Mouse (Mus musculus) retina, embryonic 14.5 days (tissue): Measurements from ENCODE around the gene Stk19.
A peak's percentile ranks its signal among the peaks of the same experiment; 100 is the strongest.

Experiments used
- DNase-seq: peaks from one replicate; pipeline ENCODE4 v3.0.0-alpha.2; 2015; ENCODE audit warnings: low spot score

Gene Stk19

GRCm38 (mm10) chr17:34836856-34837221 is at the start of gene Stk19, which contains the start of gene Dxo:
Gene Stk19, minus strand, starts transcription at chr17:34836945.
Gene Dxo, plus strand, starts transcription at chr17:34837019.
- DNase-seq, result peak; percentile 99

GRCm38 (mm10) chr17:34885615-34886014 is 48.9 kb upstream of the Stk19 start:
- DNase-seq, result no peak

GRCm38 (mm10) chr17:34884704-34885103 is 48.0 kb upstream of the Stk19 start:
- no peak for DNase-seq

- no peak for DNase-seq
Observed at GRCm38 (mm10) chr17:34883332-34883731, 46.6 kb upstream of the Stk19 start.

GRCm38 (mm10) chr17:34881683-34882310 is 45.1 kb upstream of the Stk19 start, which contains the start of gene Gm20547:
Gene Gm20547, minus strand, starts transcription at chr17:34882042.
- DNase-seq, result no peak

GRCm38 (mm10) chr17:34881166-34881565 is 44.4 kb upstream of the Stk19 start:
- DNase-seq, result no peak

GRCm38 (mm10) chr17:34879336-34879879 is 42.7 kb upstream of the Stk19 start, which contains the start of gene Zbtb12:
Gene Zbtb12, plus strand, starts transcription at chr17:34879483.
- DNase-seq, result no peak

- no peak for DNase-seq
Observed at GRCm38 (mm10) chr17:34874321-34874720, 37.6 kb upstream of the Stk19 start.

- DNase-seq, result no peak
Observed at GRCm38 (mm10) chr17:34865981-34866380, 29.2 kb upstream of the Stk19 start.

- DNase-seq, result no peak
Observed at GRCm38 (mm10) chr17:34862416-34863081, 25.8 kb upstream of the Stk19 start, which contains the start of gene Cfb. Gene Cfb, minus strand, starts transcription at chr17:34862518.

GRCm38 (mm10) chr17:34861704-34862415 is 25.1 kb upstream of the Stk19 start:
- DNase-seq, result no peak

- no peak for DNase-seq
Observed at GRCm38 (mm10) chr17:34860514-34860913, 23.8 kb upstream of the Stk19 start.

GRCm38 (mm10) chr17:34858670-34859069 is 21.9 kb upstream of the Stk19 start:
- no peak for DNase-seq

GRCm38 (mm10) chr17:34855825-34856224 is 19.1 kb upstream of the Stk19 start:
- DNase-seq, result peak; percentile 81

- DNase-seq, result no peak
Observed at GRCm38 (mm10) chr17:34854761-34855160, 18.0 kb upstream of the Stk19 start.

GRCm38 (mm10) chr17:34853511-34853910 is 16.8 kb upstream of the Stk19 start:
- no peak for DNase-seq

GRCm38 (mm10) chr17:34850517-34851125 is 13.9 kb upstream of the Stk19 start:
- no peak for DNase-seq

GRCm38 (mm10) chr17:34849722-34850516 is 13.2 kb upstream of the Stk19 start, which contains the start of the genes Skiv2l and Nelfe:
Gene Skiv2l, minus strand, starts transcription at chr17:34850210.
Gene Nelfe, plus strand, starts transcription at chr17:34850391.
- DNase-seq, result peak; percentile 98

- DNase-seq, result no peak
Observed at GRCm38 (mm10) chr17:34847615-34848014, 10.9 kb upstream of the Stk19 start.

- DNase-seq, result no peak
Observed at GRCm38 (mm10) chr17:34847192-34847591, 10.4 kb upstream of the Stk19 start.

GRCm38 (mm10) chr17:34844884-34845283 is 8.1 kb upstream of the Stk19 start:
- no peak for DNase-seq
